Mouse (Mus musculus) testis, adult 2 months (tissue): ENCODE data around the gene Timm23.

Source experiments
- CTCF ChIP-seq: fragments of 200-500 bp; IDR thresholded peaks from 2 replicates; pipeline ENCODE4 v1.5.1; 2012; ENCODE audit warnings: low read depth, mild to moderate bottlenecking, inconsistent platforms, low read length, moderate library complexity; ENCODE audit not compliant: control insufficient read depth, insufficient read depth, insufficient replicate concordance
- POLR2A ChIP-seq: fragments of 200-500 bp; IDR thresholded peaks from 2 replicates; pipeline ENCODE4 v1.6.1; 2012; ENCODE audit warnings: low read depth, mild to moderate bottlenecking, inconsistent platforms, low read length, moderate library complexity; ENCODE audit not compliant: control insufficient read depth

GRCm38 (mm10) chr14:32146578-32146977 is 55.1 kb downstream of the Timm23 start:
- TF ChIP-seq POLR2A: no peak
- TF ChIP-seq CTCF: no peak
